Mouse (Mus musculus) kidney, postnatal 25 days (tissue): ENCODE data around the gene Robo1.

Source experiments
- DNase-seq, 2 experiments: peaks; one replicate each; pipeline ENCODE4 v3.0.0; 2021; ENCODE audit warnings: mixed read lengths in 2 of 2

Robo1 gene

DNA sequence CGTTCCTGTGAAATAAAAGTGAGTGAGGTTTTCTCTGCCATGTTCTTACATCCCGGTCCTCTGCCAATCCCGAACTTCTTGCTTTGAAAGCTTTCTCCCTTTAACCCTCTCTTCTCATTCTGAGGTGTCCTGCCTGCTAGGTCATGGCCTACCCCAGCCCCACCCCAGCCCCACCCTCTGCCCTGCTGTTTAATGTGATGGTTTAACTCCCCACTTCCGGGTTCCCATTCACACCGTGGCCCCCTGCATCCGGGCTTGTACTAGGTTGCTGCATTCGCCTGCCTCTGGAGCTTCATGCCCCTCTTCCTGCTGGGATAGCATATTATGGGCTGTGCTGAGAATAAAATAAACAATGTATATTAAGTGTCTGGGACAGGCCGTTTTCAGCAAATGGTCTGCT is 706.4 kb downstream of the Robo1 start:
- DNase-seq, result no peak

GRCm38 (mm10) chr16:73015976-73016375 is 707.9 kb downstream of the Robo1 start:
- DNase-seq, result no peak

- no peak for DNase-seq
These were observed 708.7 kb downstream of the Robo1 start for GRCm38 (mm10) chr16:73016801-73017200.

DNA sequence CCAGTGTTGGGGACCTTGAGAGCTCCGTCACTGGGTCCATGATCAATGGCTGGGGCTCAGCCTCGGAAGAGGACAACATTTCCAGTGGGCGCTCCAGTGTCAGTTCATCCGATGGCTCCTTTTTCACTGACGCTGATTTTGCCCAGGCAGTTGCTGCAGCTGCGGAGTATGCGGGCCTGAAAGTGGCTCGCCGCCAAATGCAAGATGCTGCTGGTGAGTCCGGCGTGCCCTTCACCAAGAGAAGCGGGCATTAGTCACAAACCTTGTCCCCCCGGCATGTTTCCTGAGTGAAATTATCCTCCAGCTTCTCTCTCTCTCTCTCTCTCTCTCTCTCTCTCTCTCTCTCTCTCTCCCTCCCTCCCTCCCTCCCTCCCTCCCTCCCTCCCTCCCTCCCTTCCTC is 716.2 kb downstream of the Robo1 start:
- no peak for DNase-seq

GRCm38 (mm10) chr16:73027692-73028091 is 719.6 kb downstream of the Robo1 start:
- no peak for DNase-seq

GRCm38 (mm10) chr16:73030999-73031398 is 722.9 kb downstream of the Robo1 start:
- no peak for DNase-seq

DNA sequence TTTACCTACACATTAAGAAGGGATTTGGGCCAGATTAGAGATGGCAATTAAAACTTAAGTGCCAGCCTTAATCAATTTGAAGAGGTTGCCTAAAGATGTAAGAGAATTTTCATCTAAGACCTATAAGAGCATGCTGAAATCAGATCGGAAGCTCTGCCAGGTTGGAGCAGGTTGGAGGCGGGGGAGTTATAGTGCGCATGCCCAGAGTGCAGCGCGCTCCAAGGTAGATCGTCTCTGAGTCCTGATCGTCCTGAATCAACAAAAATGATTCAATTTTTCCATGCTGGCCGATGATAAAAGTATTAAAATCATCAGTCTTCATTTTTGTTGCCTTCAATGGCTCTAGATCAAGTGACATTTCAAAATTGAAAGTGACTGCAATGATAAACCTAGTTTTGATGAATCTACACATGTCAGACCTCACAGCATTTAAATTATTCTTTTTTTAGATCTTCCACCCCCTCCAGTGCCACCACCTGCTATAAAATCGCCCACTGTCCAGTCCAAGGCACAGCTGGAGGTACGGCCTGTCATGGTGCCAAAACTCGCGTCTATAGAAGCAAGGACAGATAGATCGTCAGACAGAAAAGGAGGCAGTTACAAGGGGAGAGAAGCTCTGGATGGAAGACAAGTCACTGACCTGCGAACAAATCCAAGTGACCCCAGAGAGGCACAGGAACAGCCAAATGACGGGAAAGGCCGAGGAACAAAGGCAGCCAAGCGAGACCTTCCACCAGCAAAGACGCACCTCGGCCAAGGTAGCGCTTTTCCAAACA is 727.3 kb downstream of the Robo1 start:
- DNase-seq, result no peak

DNA sequence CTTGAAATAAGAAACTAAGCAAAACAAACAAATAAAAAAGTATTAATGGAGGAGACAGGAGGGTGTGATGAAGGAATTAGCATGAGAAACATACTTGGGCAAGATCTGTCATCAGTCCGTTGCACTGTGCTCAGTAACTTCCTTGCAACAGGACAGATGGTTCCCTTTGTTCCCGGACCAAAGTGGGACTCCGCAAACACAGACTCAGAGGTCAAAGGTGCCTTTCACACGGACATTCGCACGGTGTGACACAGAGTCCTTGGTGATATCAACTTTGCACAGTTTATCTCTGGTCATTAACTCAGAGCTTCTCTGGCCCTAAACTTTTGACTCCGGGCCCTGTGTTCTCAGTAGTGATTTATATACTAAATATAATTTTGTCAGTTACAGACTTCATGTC is 730.4 kb downstream of the Robo1 start:
- DNase-seq, result no peak

DNA sequence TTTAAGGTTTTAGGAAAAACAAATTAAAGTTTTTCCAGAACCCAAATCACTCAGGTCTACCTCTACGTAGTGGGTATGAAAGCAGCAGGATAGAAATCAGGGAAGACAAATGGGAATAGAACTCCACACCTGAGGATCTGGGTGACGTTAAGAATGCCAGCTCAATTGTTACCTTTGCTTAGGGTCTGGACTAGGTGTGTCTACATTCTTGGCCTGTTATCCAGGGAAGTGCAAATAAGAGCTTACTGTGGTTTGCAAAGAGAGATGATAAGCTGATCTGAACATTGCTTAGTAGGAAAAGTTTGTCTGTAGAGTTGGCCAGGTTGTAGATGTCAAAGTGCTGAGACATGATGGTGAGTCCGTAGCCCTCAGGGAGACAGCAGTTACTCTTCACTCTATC is 754.4 kb downstream of the Robo1 start:
- DNase-seq, result no peak

GRCm38 (mm10) chr16:73067782-73068181 is 759.7 kb downstream of the Robo1 start:
- peak; percentile 12 to 52 for DNase-seq

- DNase-seq, result no peak
These were observed 763.9 kb downstream of the Robo1 start for GRCm38 (mm10) chr16:73072047-73072446.

DNA sequence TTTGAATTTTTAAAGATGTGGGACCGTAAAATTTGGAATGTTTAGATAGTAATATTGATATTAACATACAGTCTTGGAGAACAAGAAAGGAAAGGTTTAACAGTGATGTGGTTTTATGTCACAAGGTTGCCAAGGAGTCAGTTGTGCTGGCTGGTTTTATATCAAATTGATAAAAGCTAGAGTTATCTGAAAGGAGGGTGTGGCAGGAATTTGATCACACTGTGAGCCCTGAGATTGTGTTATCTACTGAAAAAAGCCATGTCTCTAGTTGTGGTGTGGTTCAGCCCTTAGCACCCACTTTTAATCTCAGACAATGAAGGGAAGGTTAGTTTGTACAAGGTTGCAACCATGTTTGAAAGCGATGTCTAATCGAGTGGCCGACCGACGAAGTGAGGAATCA is 764.8 kb downstream of the Robo1 start:
- no peak for DNase-seq

DNA sequence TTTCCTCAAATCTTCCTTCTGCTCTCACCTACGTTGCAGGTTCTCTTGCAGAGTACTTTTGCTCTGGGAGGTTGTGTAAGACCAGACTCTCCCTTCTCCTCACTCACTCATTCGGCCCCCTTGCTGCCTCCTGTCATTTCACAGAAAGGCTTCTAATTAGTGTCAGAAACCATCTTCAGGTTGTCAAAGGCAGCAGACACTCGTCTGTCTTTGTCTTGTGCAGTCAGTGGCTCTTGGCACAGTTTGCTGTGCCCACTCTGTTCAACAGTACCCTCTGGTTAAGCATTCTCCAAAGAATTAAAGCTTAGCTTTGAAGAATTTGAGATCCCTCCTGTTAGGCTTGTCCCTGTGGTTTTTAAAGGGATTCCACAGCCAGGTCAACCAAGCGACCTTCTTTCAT is 774.3 kb downstream of the Robo1 start:
- no peak for DNase-seq

- DNase-seq, result no peak
These were observed 775.0 kb downstream of the Robo1 start for GRCm38 (mm10) chr16:73083077-73083476.
